Mouse (Mus musculus): ENCODE measurements at regions not wholly inside any gene's neighbourhood (a gene's known extent, or its start where the extent isn't known, plus 50 kb on each side); places are given as distances from the start of the nearest gene placed in this dataset.

GRCm38 (mm10) chr13:59393231-59393938 is 191.6 kb downstream of the Agtpbp1 start:
- ATAC-seq (replicated peaks; ENCODE audit: low read depth, poor library complexity, severe bottlenecking): no peak

GRCm38 (mm10) chr13:59392828-59393227 is 192.2 kb downstream of the Agtpbp1 start:
- no peak for ATAC-seq (replicated peaks; ENCODE audit: low read depth, poor library complexity, severe bottlenecking)

- ATAC-seq (replicated peaks; ENCODE audit: low read depth, poor library complexity, severe bottlenecking): no peak
Measured at GRCm38 (mm10) chr13:59387627-59388325, 197.3 kb downstream of the Agtpbp1 start.

- no peak for ATAC-seq (replicated peaks; ENCODE audit: low read depth, poor library complexity, severe bottlenecking)
Measured at GRCm38 (mm10) chr13:59386935-59387540, 198.0 kb downstream of the Agtpbp1 start.

- ATAC-seq (replicated peaks; ENCODE audit: low read depth, poor library complexity, severe bottlenecking): no peak
Measured at GRCm38 (mm10) chr13:59385824-59386223, 199.2 kb downstream of the Agtpbp1 start.

GRCm38 (mm10) chr13:59370141-59370816 is 214.7 kb downstream of the Agtpbp1 start:
- no peak for ATAC-seq (replicated peaks; ENCODE audit: low read depth, poor library complexity, severe bottlenecking)

- no peak for ATAC-seq (replicated peaks; ENCODE audit: low read depth, poor library complexity, severe bottlenecking)
Measured at GRCm38 (mm10) chr13:59368550-59369449, 216.2 kb downstream of the Agtpbp1 start.

- peak; percentile 80 for ATAC-seq (replicated peaks; ENCODE audit: low read depth, poor library complexity, severe bottlenecking)
Measured at GRCm38 (mm10) chr13:59365460-59365859, 219.6 kb downstream of the Agtpbp1 start.

GRCm38 (mm10) chr13:59363428-59363827 is 221.6 kb downstream of the Agtpbp1 start:
- no peak for ATAC-seq (replicated peaks; ENCODE audit: low read depth, poor library complexity, severe bottlenecking)

- ATAC-seq (replicated peaks; ENCODE audit: low read depth, poor library complexity, severe bottlenecking): no peak
Measured at GRCm38 (mm10) chr13:59361323-59361722, 223.7 kb downstream of the Agtpbp1 start.

GRCm38 (mm10) chr13:59360026-59360425 is 225.0 kb downstream of the Agtpbp1 start:
- ATAC-seq (replicated peaks; ENCODE audit: low read depth, poor library complexity, severe bottlenecking): peak; percentile 87

- ATAC-seq (replicated peaks; ENCODE audit: low read depth, poor library complexity, severe bottlenecking): no peak
Measured at GRCm38 (mm10) chr13:59358421-59358820, 226.6 kb downstream of the Agtpbp1 start.

- no peak for ATAC-seq (replicated peaks; ENCODE audit: low read depth, poor library complexity, severe bottlenecking)
Measured at GRCm38 (mm10) chr13:59351461-59351860, 233.6 kb downstream of the Agtpbp1 start.

- ATAC-seq (replicated peaks; ENCODE audit: low read depth, poor library complexity, severe bottlenecking): no peak
Measured at GRCm38 (mm10) chr13:59350613-59351150, 234.3 kb downstream of the Agtpbp1 start.

GRCm38 (mm10) chr13:59348510-59348909 is 236.5 kb downstream of the Agtpbp1 start:
- ATAC-seq (replicated peaks; ENCODE audit: low read depth, poor library complexity, severe bottlenecking): no peak

- no peak for ATAC-seq (replicated peaks; ENCODE audit: low read depth, poor library complexity, severe bottlenecking)
Measured at GRCm38 (mm10) chr13:59341871-59342270, 243.2 kb downstream of the Agtpbp1 start.

GRCm38 (mm10) chr13:59338436-59338835 is 246.6 kb downstream of the Agtpbp1 start:
- no peak for ATAC-seq (replicated peaks; ENCODE audit: low read depth, poor library complexity, severe bottlenecking)

- no peak for ATAC-seq (replicated peaks; ENCODE audit: low read depth, poor library complexity, severe bottlenecking)
Measured at GRCm38 (mm10) chr13:59323933-59324332, 261.1 kb downstream of the Agtpbp1 start.

- 0 out of 2 replicates have a peak, but pooled peaks have one; percentile 45 for ATAC-seq (replicated peaks; ENCODE audit: low read depth, poor library complexity, severe bottlenecking)
Measured at GRCm38 (mm10) chr13:59323441-59323840, 261.6 kb downstream of the Agtpbp1 start.
